Mouse (Mus musculus): ENCODE data around the gene Apol9b. TPM values are rescaled to one million over a fixed set of nuclear protein-coding genes. Genes with fewer than 3 reads are reported as not detected.

The Apol9b gene
- polyA plus RNA-seq, 1 experiment from 2014 or later = 0.17 TPM

GRCm38 (mm10) chr15:77765484-77766093, 36.8 kb downstream of the Apol9b start:
- no peak overlapping the region for H3K9ac ChIP-seq (ENCODE audit: low read length)
- no peaks in the 10 kb centered on the region for H3K4me1 ChIP-seq (ENCODE audit: control insufficient read depth, insufficient read depth, low read length)
- H3K36me3 ChIP-seq (ENCODE audit: control insufficient read depth, insufficient read depth) = peaks cover 93% of the 10 kb centered on the region
- no peak overlapping the region for H3K4me3 ChIP-seq (ENCODE audit: low read length)
- 91% methylated on average over 16 of the region's 16 CpGs for WGBS
- H3K4me2 ChIP-seq (ENCODE audit: low read depth, low read length) = no peak overlapping the region
- no peak for ATAC-seq (replicated peaks; ENCODE audit: extremely low read depth, insufficient read depth, low FRiP score)
- no peaks in the 10 kb centered on the region for H3K27me3 ChIP-seq (ENCODE audit: control insufficient read depth, insufficient read depth, low read length)
- no peak overlapping the region for H3K27ac ChIP-seq (ENCODE audit: low read length)
- no peaks in the 10 kb centered on the region for H3K9me3 ChIP-seq (replicated peaks; ENCODE audit: control insufficient read depth, low read length)

GRCm38 (mm10) chr15:77766981-77767380, 38.1 kb downstream of the Apol9b start:
- Histone ChIP-seq H3K4me3 (ENCODE audit: low read length) (no peak overlapping the region), H3K4me1 (ENCODE audit: control insufficient read depth, insufficient read depth, low read length) (no peaks in the 10 kb centered on the region), H3K36me3 (ENCODE audit: control insufficient read depth, insufficient read depth) (peaks cover 95% of the 10 kb centered on the region), H3K27ac (ENCODE audit: low read length) (no peak overlapping the region), H3K9me3 (replicated peaks; ENCODE audit: control insufficient read depth, low read length) (no peaks in the 10 kb centered on the region), H3K27me3 (ENCODE audit: control insufficient read depth, insufficient read depth, low read length) (no peaks in the 10 kb centered on the region), H3K9ac (ENCODE audit: low read length) (no peak overlapping the region), H3K4me2 (ENCODE audit: low read depth, low read length) (no peak overlapping the region)
- ATAC-seq (replicated peaks; ENCODE audit: extremely low read depth, insufficient read depth, low FRiP score) = no peak
- 91% methylated on average over 11 of the region's 11 CpGs for WGBS

GRCm38 (mm10) chr15:77770341-77770740, 41.5 kb downstream of the Apol9b start:
- no peaks in the 10 kb centered on the region for H3K27me3 ChIP-seq (ENCODE audit: control insufficient read depth, insufficient read depth, low read length)
- no peak overlapping the region for H3K9ac ChIP-seq (ENCODE audit: low read length)
- no peak overlapping the region for H3K27ac ChIP-seq (ENCODE audit: low read length)
- H3K4me1 ChIP-seq (ENCODE audit: control insufficient read depth, insufficient read depth, low read length) = no peaks in the 10 kb centered on the region
- no peak for ATAC-seq (replicated peaks; ENCODE audit: extremely low read depth, insufficient read depth, low FRiP score)
- H3K4me2 ChIP-seq (ENCODE audit: low read depth, low read length) = no peak overlapping the region
- 92% methylated on average over 5 of the region's 5 CpGs for WGBS
- peaks cover 96% of the 10 kb centered on the region for H3K36me3 ChIP-seq (ENCODE audit: control insufficient read depth, insufficient read depth)
- H3K9me3 ChIP-seq (replicated peaks; ENCODE audit: control insufficient read depth, low read length) = no peaks in the 10 kb centered on the region
- no peak overlapping the region for H3K4me3 ChIP-seq (ENCODE audit: low read length)

GRCm38 (mm10) chr15:77770942-77771341, 42.1 kb downstream of the Apol9b start:
- H3K4me3 ChIP-seq (ENCODE audit: low read length) = no peak overlapping the region
- H3K4me2 ChIP-seq (ENCODE audit: low read depth, low read length) = no peak overlapping the region
- H3K4me1 ChIP-seq (ENCODE audit: control insufficient read depth, insufficient read depth, low read length) = no peaks in the 10 kb centered on the region
- no peak for ATAC-seq (replicated peaks; ENCODE audit: extremely low read depth, insufficient read depth, low FRiP score)
- peaks cover 91% of the 10 kb centered on the region for H3K36me3 ChIP-seq (ENCODE audit: control insufficient read depth, insufficient read depth)
- H3K9ac ChIP-seq (ENCODE audit: low read length) = no peak overlapping the region
- no peaks in the 10 kb centered on the region for H3K9me3 ChIP-seq (replicated peaks; ENCODE audit: control insufficient read depth, low read length)
- 92% methylated on average over 9 of the region's 9 CpGs for WGBS
- no peaks in the 10 kb centered on the region for H3K27me3 ChIP-seq (ENCODE audit: control insufficient read depth, insufficient read depth, low read length)
- H3K27ac ChIP-seq (ENCODE audit: low read length) = no peak overlapping the region

- Histone ChIP-seq H3K4me2 (ENCODE audit: low read depth, low read length) (no peak overlapping the region), H3K9ac (ENCODE audit: low read length) (no peak overlapping the region), H3K4me1 (ENCODE audit: control insufficient read depth, insufficient read depth, low read length) (no peaks in the 10 kb centered on the region), H3K27ac (ENCODE audit: low read length) (no peak overlapping the region), H3K9me3 (replicated peaks; ENCODE audit: control insufficient read depth, low read length) (no peaks in the 10 kb centered on the region), H3K27me3 (ENCODE audit: control insufficient read depth, insufficient read depth, low read length) (no peaks in the 10 kb centered on the region), H3K4me3 (ENCODE audit: low read length) (no peak overlapping the region), H3K36me3 (ENCODE audit: control insufficient read depth, insufficient read depth) (peaks cover 87% of the 10 kb centered on the region)
- WGBS = 79% methylated on average over 19 of the region's 19 CpGs
- ATAC-seq (replicated peaks; ENCODE audit: extremely low read depth, insufficient read depth, low FRiP score) = no peak
Observed at GRCm38 (mm10) chr15:77773099-77773915, 44.5 kb downstream of the Apol9b start.

- H3K27ac ChIP-seq (ENCODE audit: low read length) = no peak overlapping the region
- H3K4me1 ChIP-seq (ENCODE audit: control insufficient read depth, insufficient read depth, low read length) = no peaks in the 10 kb centered on the region
- no peak overlapping the region for H3K4me2 ChIP-seq (ENCODE audit: low read depth, low read length)
- no peak overlapping the region for H3K4me3 ChIP-seq (ENCODE audit: low read length)
- H3K9ac ChIP-seq (ENCODE audit: low read length) = no peak overlapping the region
- peaks cover 82% of the 10 kb centered on the region for H3K36me3 ChIP-seq (ENCODE audit: control insufficient read depth, insufficient read depth)
- no peaks in the 10 kb centered on the region for H3K27me3 ChIP-seq (ENCODE audit: control insufficient read depth, insufficient read depth, low read length)
- H3K9me3 ChIP-seq (replicated peaks; ENCODE audit: control insufficient read depth, low read length) = no peaks in the 10 kb centered on the region
- ATAC-seq (replicated peaks; ENCODE audit: extremely low read depth, insufficient read depth, low FRiP score) = no peak
- WGBS = 96% methylated on average over 10 of the region's 10 CpGs
Observed at GRCm38 (mm10) chr15:77774303-77774702, 45.5 kb downstream of the Apol9b start.

GRCm38 (mm10) chr15:77775186-77775963, 46.5 kb downstream of the Apol9b start:
- Histone ChIP-seq H3K4me3 (ENCODE audit: low read length) (no peak overlapping the region), H3K4me2 (ENCODE audit: low read depth, low read length) (no peak overlapping the region), H3K27ac (ENCODE audit: low read length) (no peak overlapping the region), H3K27me3 (ENCODE audit: control insufficient read depth, insufficient read depth, low read length) (no peaks in the 10 kb centered on the region), H3K9ac (ENCODE audit: low read length) (no peak overlapping the region), H3K4me1 (ENCODE audit: control insufficient read depth, insufficient read depth, low read length) (no peaks in the 10 kb centered on the region), H3K9me3 (replicated peaks; ENCODE audit: control insufficient read depth, low read length) (no peaks in the 10 kb centered on the region), H3K36me3 (ENCODE audit: control insufficient read depth, insufficient read depth) (peaks cover 80% of the 10 kb centered on the region)
- WGBS = 62% methylated on average over 20 of the region's 20 CpGs
- ATAC-seq (replicated peaks; ENCODE audit: extremely low read depth, insufficient read depth, low FRiP score) = 0 out of 2 replicates have a peak, but pooled peaks have one; percentile 11

GRCm38 (mm10) chr15:77782449-77783014, 53.7 kb downstream of the Apol9b start:
- no peak overlapping the region for H3K4me2 ChIP-seq (ENCODE audit: low read depth, low read length)
- ATAC-seq (replicated peaks; ENCODE audit: extremely low read depth, insufficient read depth, low FRiP score) = no peak
- peaks cover 84% of the 10 kb centered on the region for H3K36me3 ChIP-seq (ENCODE audit: control insufficient read depth, insufficient read depth)
- no peak overlapping the region for H3K4me3 ChIP-seq (ENCODE audit: low read length)
- no peak overlapping the region for H3K27ac ChIP-seq (ENCODE audit: low read length)
- no peaks in the 10 kb centered on the region for H3K27me3 ChIP-seq (ENCODE audit: control insufficient read depth, insufficient read depth, low read length)
- no peaks in the 10 kb centered on the region for H3K9me3 ChIP-seq (replicated peaks; ENCODE audit: control insufficient read depth, low read length)
- WGBS = 77% methylated on average over 11 of the region's 11 CpGs
- H3K9ac ChIP-seq (ENCODE audit: low read length) = no peak overlapping the region
- H3K4me1 ChIP-seq (ENCODE audit: control insufficient read depth, insufficient read depth, low read length) = no peaks in the 10 kb centered on the region
